Mouse (Mus musculus): ENCODE data around the gene Ksr2. TPM values are rescaled to one million over a fixed set of nuclear protein-coding genes. Genes with fewer than 3 reads are reported as not detected.
"Not testable (repeated sequence)": the region's sequence is repeated elsewhere in the genome, so short reads cannot be mapped to it uniquely, and the experiment has no call there.

Ksr2 gene
- polyA plus RNA-seq, 1 experiment from 2014 or later: 0.35 TPM

DNA sequence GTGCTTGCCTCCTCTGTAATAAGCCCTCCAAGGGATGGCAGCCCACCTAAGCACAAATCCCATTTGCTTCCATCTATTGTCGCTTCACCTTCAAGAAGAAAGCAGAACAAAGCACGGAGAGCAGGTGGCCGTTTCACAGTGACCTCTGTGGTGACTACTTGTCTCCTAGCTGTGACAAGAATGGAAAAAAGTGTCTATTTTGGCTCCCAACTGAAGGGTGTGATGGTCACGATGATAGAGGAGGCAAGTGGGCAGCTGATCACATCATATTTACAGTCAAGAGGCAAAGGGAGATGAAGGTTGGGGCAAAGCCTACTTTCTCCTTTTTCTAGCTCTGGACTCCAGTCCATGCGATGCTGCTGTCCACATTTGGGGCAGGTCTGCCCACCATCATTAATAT, 18.0 kb upstream of the Ksr2 start:
- no peak overlapping the region for H3K27ac ChIP-seq (replicated peaks; ENCODE audit: low read depth, low read length)
- H3K9me3 ChIP-seq (replicated peaks; ENCODE audit: control insufficient read depth, low read length): no peaks in the 10 kb centered on the region
- WGBS: 85% methylated on average over 5 of the region's 5 CpGs
- no peak overlapping the region for H3K4me3 ChIP-seq (ENCODE audit: low read depth, low read length)
- DNase-seq (ENCODE audit: low spot score) (no peak), ATAC-seq (replicated peaks; ENCODE audit: insufficient number of reproducible peaks, low FRiP score, low TSS enrichment, low read depth) (no peak)
- no peak overlapping the region for H3K4me2 ChIP-seq (ENCODE audit: low read depth, low read length)
- H3K4me1 ChIP-seq (ENCODE audit: control insufficient read depth, insufficient read depth, low read length): no peaks in the 10 kb centered on the region
- H3K9ac ChIP-seq (replicated peaks; ENCODE audit: low read length): no peak overlapping the region
- no peaks in the 10 kb centered on the region for H3K27me3 ChIP-seq (ENCODE audit: control insufficient read depth, insufficient read depth, low read length)
- no peaks in the 10 kb centered on the region for H3K36me3 ChIP-seq (replicated peaks; ENCODE audit: control insufficient read depth, insufficient read depth, low read depth, low read length)

- H3K4me3 ChIP-seq (ENCODE audit: low read depth, low read length): no peak overlapping the region
- ATAC-seq (replicated peaks; ENCODE audit: insufficient number of reproducible peaks, low FRiP score, low TSS enrichment, low read depth): no peak
- no peak overlapping the region for H3K4me2 ChIP-seq (ENCODE audit: low read depth, low read length)
- 67% methylated on average over 6 of the region's 6 CpGs for WGBS
- H3K9ac ChIP-seq (replicated peaks; ENCODE audit: low read length): no peak overlapping the region
- H3K36me3 ChIP-seq (replicated peaks; ENCODE audit: control insufficient read depth, insufficient read depth, low read depth, low read length): no peaks in the 10 kb centered on the region
- no peak for DNase-seq (ENCODE audit: low spot score)
- no peaks in the 10 kb centered on the region for H3K9me3 ChIP-seq (replicated peaks; ENCODE audit: control insufficient read depth, low read length)
- H3K4me1 ChIP-seq (ENCODE audit: control insufficient read depth, insufficient read depth, low read length): no peaks in the 10 kb centered on the region
- no peak overlapping the region for H3K27ac ChIP-seq (replicated peaks; ENCODE audit: low read depth, low read length)
- no peaks in the 10 kb centered on the region for H3K27me3 ChIP-seq (ENCODE audit: control insufficient read depth, insufficient read depth, low read length)
Measured at GRCm38 (mm10) chr5:117396596-117397014, 17.2 kb upstream of the Ksr2 start.

- WGBS: 81% methylated on average over 6 of the region's 6 CpGs
- no peak for DNase-seq (ENCODE audit: low spot score)
- no peak overlapping the region for H3K9ac ChIP-seq (replicated peaks; ENCODE audit: low read length)
- no peaks in the 10 kb centered on the region for H3K9me3 ChIP-seq (replicated peaks; ENCODE audit: control insufficient read depth, low read length)
- no peak overlapping the region for H3K4me2 ChIP-seq (ENCODE audit: low read depth, low read length)
- H3K36me3 ChIP-seq (replicated peaks; ENCODE audit: control insufficient read depth, insufficient read depth, low read depth, low read length): no peaks in the 10 kb centered on the region
- no peaks in the 10 kb centered on the region for H3K4me1 ChIP-seq (ENCODE audit: control insufficient read depth, insufficient read depth, low read length)
- H3K27ac ChIP-seq (replicated peaks; ENCODE audit: low read depth, low read length): no peak overlapping the region
- H3K4me3 ChIP-seq (ENCODE audit: low read depth, low read length): no peak overlapping the region
- ATAC-seq (replicated peaks; ENCODE audit: insufficient number of reproducible peaks, low FRiP score, low TSS enrichment, low read depth): no peak
- no peaks in the 10 kb centered on the region for H3K27me3 ChIP-seq (ENCODE audit: control insufficient read depth, insufficient read depth, low read length)
Measured at GRCm38 (mm10) chr5:117397371-117397770, 16.4 kb upstream of the Ksr2 start.

- H3K9ac ChIP-seq (replicated peaks; ENCODE audit: low read length): no peak overlapping the region
- no peak for DNase-seq (ENCODE audit: low spot score)
- 20% methylated on average over 4 of the region's 5 CpGs for WGBS
- H3K9me3 ChIP-seq (replicated peaks; ENCODE audit: control insufficient read depth, low read length): no peaks in the 10 kb centered on the region
- H3K4me3 ChIP-seq (ENCODE audit: low read depth, low read length): no peak overlapping the region
- H3K27me3 ChIP-seq (ENCODE audit: control insufficient read depth, insufficient read depth, low read length): no peaks in the 10 kb centered on the region
- no peak for ATAC-seq (replicated peaks; ENCODE audit: insufficient number of reproducible peaks, low FRiP score, low TSS enrichment, low read depth)
- no peaks in the 10 kb centered on the region for H3K36me3 ChIP-seq (replicated peaks; ENCODE audit: control insufficient read depth, insufficient read depth, low read depth, low read length)
- H3K4me1 ChIP-seq (ENCODE audit: control insufficient read depth, insufficient read depth, low read length): no peaks in the 10 kb centered on the region
- H3K27ac ChIP-seq (replicated peaks; ENCODE audit: low read depth, low read length): no peak overlapping the region
- H3K4me2 ChIP-seq (ENCODE audit: low read depth, low read length): no peak overlapping the region
Measured at GRCm38 (mm10) chr5:117398007-117398550, 15.7 kb upstream of the Ksr2 start.

GRCm38 (mm10) chr5:117399281-117399680, 14.5 kb upstream of the Ksr2 start:
- DNase-seq (ENCODE audit: low spot score): no peak
- H3K27ac ChIP-seq (replicated peaks; ENCODE audit: low read depth, low read length): no peak overlapping the region
- no peak overlapping the region for H3K4me3 ChIP-seq (ENCODE audit: low read depth, low read length)
- H3K4me1 ChIP-seq (ENCODE audit: control insufficient read depth, insufficient read depth, low read length): no peaks in the 10 kb centered on the region
- H3K9me3 ChIP-seq (replicated peaks; ENCODE audit: control insufficient read depth, low read length): no peaks in the 10 kb centered on the region
- WGBS: 74% methylated on average over 9 of the region's 9 CpGs
- no peaks in the 10 kb centered on the region for H3K36me3 ChIP-seq (replicated peaks; ENCODE audit: control insufficient read depth, insufficient read depth, low read depth, low read length)
- no peak overlapping the region for H3K9ac ChIP-seq (replicated peaks; ENCODE audit: low read length)
- ATAC-seq (replicated peaks; ENCODE audit: insufficient number of reproducible peaks, low FRiP score, low TSS enrichment, low read depth): no peak
- H3K27me3 ChIP-seq (ENCODE audit: control insufficient read depth, insufficient read depth, low read length): no peaks in the 10 kb centered on the region
- H3K4me2 ChIP-seq (ENCODE audit: low read depth, low read length): no peak overlapping the region

DNA sequence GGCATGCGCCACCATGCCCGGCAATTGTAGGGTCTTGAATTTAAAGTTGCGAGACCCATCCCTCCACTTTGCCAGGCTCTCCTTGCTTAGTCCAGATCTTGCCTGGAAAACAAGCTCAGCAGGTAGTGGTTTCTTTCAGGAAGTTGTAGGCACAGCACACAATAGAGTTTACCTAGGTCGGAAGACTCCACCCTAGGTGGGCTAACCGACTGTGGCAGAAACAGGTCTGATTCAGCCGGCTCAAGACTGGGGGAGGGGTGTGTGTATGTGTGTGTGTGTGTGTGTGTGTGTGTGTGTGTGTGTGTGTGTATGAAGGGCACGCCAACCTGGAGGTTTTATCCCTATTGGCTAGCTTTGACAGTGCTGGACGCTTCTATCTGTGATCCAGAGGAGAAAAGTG, 10.2 kb upstream of the Ksr2 start:
- 90% methylated on average over 8 of the region's 8 CpGs for WGBS
- Histone ChIP-seq H3K27me3 (ENCODE audit: control insufficient read depth, insufficient read depth, low read length) (no peaks in the 10 kb centered on the region), H3K9ac (replicated peaks; ENCODE audit: low read length) (no peak overlapping the region), H3K36me3 (replicated peaks; ENCODE audit: control insufficient read depth, insufficient read depth, low read depth, low read length) (no peaks in the 10 kb centered on the region), H3K27ac (replicated peaks; ENCODE audit: low read depth, low read length) (no peak overlapping the region), H3K4me3 (ENCODE audit: low read depth, low read length) (no peak overlapping the region), H3K4me2 (ENCODE audit: low read depth, low read length) (no peak overlapping the region), H3K9me3 (replicated peaks; ENCODE audit: control insufficient read depth, low read length) (no peaks in the 10 kb centered on the region), H3K4me1 (ENCODE audit: control insufficient read depth, insufficient read depth, low read length) (no peaks in the 10 kb centered on the region)
- ATAC-seq (replicated peaks; ENCODE audit: insufficient number of reproducible peaks, low FRiP score, low TSS enrichment, low read depth) (no peak), DNase-seq (ENCODE audit: low spot score) (no peak)

- H3K27me3 ChIP-seq (ENCODE audit: control insufficient read depth, insufficient read depth, low read length); H3K27ac ChIP-seq (replicated peaks; ENCODE audit: low read depth, low read length); H3K4me3 ChIP-seq (ENCODE audit: low read depth, low read length); ATAC-seq (replicated peaks; ENCODE audit: insufficient number of reproducible peaks, low FRiP score, low TSS enrichment, low read depth); H3K4me2 ChIP-seq (ENCODE audit: low read depth, low read length); DNase-seq (ENCODE audit: low spot score); H3K36me3 ChIP-seq (replicated peaks; ENCODE audit: control insufficient read depth, insufficient read depth, low read depth, low read length); H3K9ac ChIP-seq (replicated peaks; ENCODE audit: low read length); H3K9me3 ChIP-seq (replicated peaks; ENCODE audit: control insufficient read depth, low read length); H3K4me1 ChIP-seq (ENCODE audit: control insufficient read depth, insufficient read depth, low read length): not testable (repeated sequence)
- WGBS: 90% methylated on average over 2 of the region's 2 CpGs
Measured at GRCm38 (mm10) chr5:117404671-117405070, 9.1 kb upstream of the Ksr2 start.

DNA sequence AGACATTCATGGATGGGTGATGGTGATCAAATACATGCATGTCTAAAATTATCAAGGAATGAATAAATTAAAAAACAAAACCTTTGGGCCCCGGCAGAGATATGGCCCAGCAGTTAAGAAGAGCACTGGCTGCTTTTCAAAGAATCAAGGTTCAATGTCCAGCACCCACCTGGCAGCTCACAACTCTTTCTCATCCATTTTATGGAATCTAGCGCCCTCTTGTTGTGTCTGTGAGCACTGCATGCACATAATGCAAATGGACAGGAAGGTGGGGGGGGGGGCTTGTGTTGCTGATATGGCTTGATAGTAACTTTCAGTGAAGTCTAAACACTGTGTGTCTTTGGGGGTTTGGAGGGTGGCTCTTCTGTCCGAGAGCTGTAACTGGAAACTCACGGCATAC, 5.6 kb upstream of the Ksr2 start:
- Histone ChIP-seq H3K9me3 (replicated peaks; ENCODE audit: control insufficient read depth, low read length) (no peaks in the 10 kb centered on the region), H3K4me1 (ENCODE audit: control insufficient read depth, insufficient read depth, low read length) (no peaks in the 10 kb centered on the region; the same call in 1 of the 2 replicates), H3K9ac (replicated peaks; ENCODE audit: low read length) (no peak overlapping the region), H3K4me3 (ENCODE audit: low read depth, low read length) (no peak overlapping the region), H3K36me3 (replicated peaks; ENCODE audit: control insufficient read depth, insufficient read depth, low read depth, low read length) (no peaks in the 10 kb centered on the region), H3K4me2 (ENCODE audit: low read depth, low read length) (no peak overlapping the region), H3K27ac (replicated peaks; ENCODE audit: low read depth, low read length) (no peak overlapping the region), H3K27me3 (ENCODE audit: control insufficient read depth, insufficient read depth, low read length) (peaks cover 5% of the 10 kb centered on the region)
- ATAC-seq (replicated peaks; ENCODE audit: insufficient number of reproducible peaks, low FRiP score, low TSS enrichment, low read depth) (no peak), DNase-seq (ENCODE audit: low spot score) (peak; percentile 41)
- WGBS: 68% methylated on average over 4 of the region's 4 CpGs

Measured in embryonic facial prominence, embryonic 11.5 days (tissue).